Mouse (Mus musculus) cerebellum, adult 2 months (tissue): ENCODE results near the gene Vmn2r89. TPM values are rescaled to one million over a fixed set of nuclear protein-coding genes. Genes with fewer than 3 reads are reported as not detected.
"Not testable (repeated sequence)": the region's sequence is repeated elsewhere in the genome, so short reads cannot be mapped to it uniquely, and the experiment has no call there.

Experiments
- DNase-seq, 2 experiments: peaks; one replicate each; pipeline ENCODE4 v3.0.0; 2021
- H3K27ac ChIP-seq: fragments of 200-500 bp; 2 replicates; pipeline ENCODE4 v1.5.1; 2012; ENCODE audit warnings: low read length, control low read depth, inconsistent platforms; ENCODE audit not compliant: insufficient read depth
- H3K27me3 ChIP-seq: fragments of 200-500 bp; 2 replicates; pipeline ENCODE4 v1.6.1; 2012; ENCODE audit warnings: inconsistent platforms, mild to moderate bottlenecking, low read length, moderate library complexity; ENCODE audit not compliant: control insufficient read depth, insufficient read depth
- H3K4me1 ChIP-seq: fragments of 200-500 bp; 2 replicates; pipeline ENCODE4 v1.6.1; 2011; ENCODE audit warnings: low read length; ENCODE audit not compliant: control insufficient read depth, insufficient read depth
- H3K4me3 ChIP-seq: fragments of 200-500 bp; replicated peaks from 2 replicates; pipeline ENCODE3; 2011; ENCODE audit warnings: mild to moderate bottlenecking, low read depth, low read length, control low read depth; ENCODE audit not compliant: insufficient read depth
- CTCF ChIP-seq: fragments of 200-500 bp; IDR thresholded peaks from 2 replicates; pipeline ENCODE4 v1.5.1; 2011; ENCODE audit warnings: low read depth, mild to moderate bottlenecking, control low read depth, low read length, moderate library complexity, borderline replicate concordance; ENCODE audit not compliant: insufficient read depth
- POLR2A ChIP-seq: fragments of 200-500 bp; IDR thresholded peaks from 2 replicates; pipeline ENCODE4 v1.6.1; 2011; ENCODE audit warnings: low read length, control low read depth, borderline replicate concordance; ENCODE audit not compliant: insufficient read depth
- WGBS: fragments of 180-500 bp; shearing (Covaris S2); methylation state at CpG from one replicate; pipeline ENCODE4 v1.1.7; 2018; 5-methylcytosine and 5-hydroxymethylcytosine counted together
- polyA plus RNA-seq: library from polyadenylated mRNA; depleted of rRNA; stranded (reverse); fragments of >200 nt; gene quantifications from 2 replicates; pipeline ENCODE4 v1.2.3, GENCODE M21; 2012

Gene Vmn2r89
- polyA plus RNA-seq, 1 experiment, result not detected

DNA sequence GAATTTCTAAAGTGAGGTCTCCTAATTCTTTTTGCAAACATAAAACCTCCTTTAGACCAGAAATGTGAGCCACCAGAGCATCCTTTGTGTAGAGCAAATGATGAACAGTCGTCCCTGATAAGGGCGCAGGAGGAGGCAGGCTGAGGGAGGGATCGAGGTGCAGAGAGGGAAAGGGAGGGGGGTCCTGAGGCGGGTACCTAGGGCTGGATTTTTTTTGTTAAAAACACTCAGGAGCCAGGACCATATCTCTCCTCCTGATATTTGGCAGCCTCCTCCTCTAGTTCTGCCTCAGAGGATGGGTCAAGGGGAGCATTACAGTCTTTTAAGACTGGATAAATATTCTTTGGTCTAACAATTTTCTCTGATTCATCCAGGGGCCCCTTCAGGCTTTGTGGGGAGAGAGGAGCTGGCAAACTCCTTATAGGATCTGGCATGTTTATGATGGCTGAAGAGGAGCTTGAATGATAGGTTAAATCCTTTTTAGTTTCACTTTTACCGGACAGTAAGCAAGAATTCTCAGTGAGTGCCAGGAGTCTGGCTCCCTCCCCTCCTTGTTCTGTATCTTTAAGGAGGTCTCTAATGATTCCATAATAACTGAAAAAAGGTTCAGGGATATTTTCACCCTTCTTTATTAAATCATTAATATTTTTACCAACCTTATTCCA is 30.5 kb downstream of the Vmn2r89 start:
- TF ChIP-seq POLR2A (no peak), CTCF (no peak)
- Histone ChIP-seq H3K4me3 (no peak overlapping the region), H3K4me1 (no peaks in the 10 kb centered on the region), H3K27me3 (no peaks in the 10 kb centered on the region), H3K27ac (no peak overlapping the region)
- 79% methylated on average over 5 of the region's 5 CpGs for WGBS
- no peak for DNase-seq

DNA sequence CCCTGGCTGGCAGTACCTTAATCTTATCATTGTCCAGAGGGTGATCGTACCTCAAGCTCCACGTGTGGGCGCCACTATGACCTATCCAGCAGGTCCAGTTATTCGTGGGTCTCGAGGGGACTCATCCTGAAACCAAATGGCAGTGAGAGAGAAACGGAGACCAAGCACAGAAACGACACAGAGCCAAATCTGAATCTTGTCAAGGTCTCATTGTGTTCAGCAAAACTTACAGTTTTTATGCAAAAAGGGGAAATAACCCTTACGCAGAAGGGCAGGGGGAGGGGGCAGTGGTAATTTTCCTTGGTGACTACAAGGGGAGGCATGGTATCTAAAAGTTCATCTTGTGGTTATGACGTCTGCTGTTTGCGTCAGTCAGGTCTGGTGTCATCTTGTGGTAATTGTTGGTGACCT is 31.3 kb downstream of the Vmn2r89 start:
- WGBS, result 76% methylated on average over 10 of the region's 10 CpGs
- not testable (repeated sequence) for H3K4me1 ChIP-seq, DNase-seq, H3K27me3 ChIP-seq, H3K27ac ChIP-seq, H3K4me3 ChIP-seq

DNA sequence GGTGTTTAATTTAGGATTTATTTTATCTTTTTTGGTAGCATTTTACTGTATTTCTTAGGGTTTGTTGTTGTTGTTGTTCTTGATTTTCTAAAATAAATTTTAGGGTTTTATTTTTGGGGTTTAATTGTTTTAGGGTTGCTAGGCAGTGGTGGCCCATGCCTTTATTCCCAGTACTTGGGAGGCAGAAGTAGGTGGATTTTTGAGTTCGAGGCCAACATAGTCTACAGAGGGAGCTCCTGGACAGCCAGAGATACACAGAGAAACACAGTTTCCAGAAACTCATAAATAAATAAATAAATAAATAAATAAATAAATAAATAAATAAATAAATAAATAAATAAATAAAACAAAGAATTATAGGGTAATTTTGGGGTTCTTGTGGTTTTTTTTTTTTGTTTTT is 32.0 kb downstream of the Vmn2r89 start:
- no peak for DNase-seq
- Histone ChIP-seq H3K4me1 (no peaks in the 10 kb centered on the region), H3K4me3 (no peak overlapping the region), H3K27ac (no peak overlapping the region), H3K27me3 (no peaks in the 10 kb centered on the region)
- no peak for TF ChIP-seq CTCF
- TF ChIP-seq POLR2A, result no peak
- 96% methylated on average over 1 of the region's 1 CpGs for WGBS

DNA sequence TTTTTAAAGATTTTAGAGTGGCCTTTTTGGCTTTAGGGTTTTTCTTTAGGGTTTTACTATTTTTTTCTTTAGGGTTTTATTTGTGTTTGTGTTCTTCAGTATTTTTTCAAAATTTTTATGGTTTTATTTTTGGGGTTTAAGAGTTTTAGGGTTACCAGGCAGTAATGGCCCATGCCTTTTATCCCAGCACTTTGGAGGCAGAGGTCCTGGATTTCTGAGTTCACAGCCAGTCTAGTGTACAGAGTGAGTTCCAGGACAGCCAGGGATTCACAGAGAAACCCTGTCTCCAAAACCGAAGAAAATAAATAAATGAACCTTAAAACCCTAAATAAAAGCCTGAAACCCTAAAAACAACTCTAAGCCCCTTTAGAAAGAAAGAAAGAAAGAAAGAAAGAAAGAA is 34.5 kb downstream of the Vmn2r89 start:
- no peaks in the 10 kb centered on the region for H3K27me3 ChIP-seq
- DNase-seq, result no peak
- no peak overlapping the region for H3K27ac ChIP-seq
- TF ChIP-seq POLR2A, result no peak
- TF ChIP-seq CTCF, result no peak
- WGBS, result 84% methylated on average over 1 of the region's 1 CpGs
- no peak overlapping the region for H3K4me3 ChIP-seq
- H3K4me1 ChIP-seq, result no peaks in the 10 kb centered on the region

DNA sequence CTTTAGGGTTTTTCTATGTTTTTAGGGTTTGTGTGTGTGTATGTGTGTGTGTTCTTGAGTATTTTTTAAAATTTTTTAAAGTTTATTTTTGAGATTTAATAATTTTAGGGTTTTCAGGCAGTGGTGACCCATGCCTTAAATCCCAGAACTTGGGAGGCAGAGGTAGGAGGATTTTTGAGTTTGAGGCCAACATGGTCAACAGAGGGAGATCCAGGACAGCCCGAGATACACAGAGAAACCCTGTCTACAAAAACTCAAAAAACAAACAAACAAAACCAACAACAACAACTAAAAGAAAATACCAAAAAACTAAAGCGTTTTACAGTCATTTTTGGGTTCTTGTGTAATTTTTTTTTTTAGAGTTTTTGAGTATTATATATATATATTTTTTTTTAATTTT is 44.1 kb downstream of the Vmn2r89 start:
- H3K4me1 ChIP-seq, result no peaks in the 10 kb centered on the region
- TF ChIP-seq CTCF (no peak), POLR2A (no peak)
- H3K4me3 ChIP-seq, result no peak overlapping the region
- DNase-seq, result no peak
- H3K27ac ChIP-seq, result no peak overlapping the region
- WGBS, result 90% methylated on average over 2 of the region's 2 CpGs
- H3K27me3 ChIP-seq, result no peaks in the 10 kb centered on the region

DNA sequence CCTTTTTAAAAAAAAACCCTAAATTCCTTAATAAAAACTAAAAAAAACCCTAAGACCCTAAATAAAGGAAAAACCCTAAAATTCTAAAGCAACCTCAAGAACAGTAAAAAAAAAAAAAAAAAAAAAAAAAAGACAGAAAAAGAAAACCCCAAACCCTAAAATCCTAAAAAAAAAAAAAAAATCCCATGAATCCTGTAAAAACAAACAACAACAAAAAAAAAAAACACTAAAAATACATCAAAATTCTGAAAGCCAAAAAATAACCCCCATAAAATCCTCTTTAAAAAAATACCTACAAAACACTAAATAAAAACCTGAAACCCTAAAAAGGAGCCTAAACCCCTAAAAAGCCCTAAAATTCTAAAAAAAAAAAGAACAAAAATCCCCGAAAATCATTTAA is 45.3 kb downstream of the Vmn2r89 start:
- WGBS, result 98% methylated on average over 1 of the region's 1 CpGs
- no peak for DNase-seq
- Histone ChIP-seq H3K27me3 (no peaks in the 10 kb centered on the region), H3K4me1 (no peaks in the 10 kb centered on the region), H3K4me3 (no peak overlapping the region), H3K27ac (no peak overlapping the region)
- TF ChIP-seq POLR2A, result no peak
- TF ChIP-seq CTCF, result no peak

DNA sequence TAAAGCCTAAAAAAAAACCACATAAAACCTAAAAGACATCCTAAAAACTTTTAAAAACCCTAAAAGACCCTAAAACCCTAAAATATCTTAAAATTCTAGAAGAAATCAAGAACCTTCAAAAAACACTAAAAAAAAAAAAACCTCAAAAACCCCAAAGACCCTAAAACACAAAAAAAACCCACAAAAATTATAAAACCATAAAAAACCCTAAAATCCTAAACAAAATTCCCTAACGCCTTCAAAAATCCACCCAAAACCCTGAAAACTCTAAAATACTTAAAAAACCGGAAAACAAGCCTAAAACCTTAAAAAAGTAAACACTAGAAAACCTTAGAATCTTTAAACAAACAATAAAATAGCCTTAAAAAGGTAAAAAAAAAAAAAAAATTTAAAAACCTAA is 46.3 kb downstream of the Vmn2r89 start:
- DNase-seq, result no peak
- TF ChIP-seq POLR2A, result no peak
- TF ChIP-seq CTCF, result no peak
- Histone ChIP-seq H3K27ac (no peak overlapping the region), H3K4me3 (no peak overlapping the region), H3K27me3 (no peaks in the 10 kb centered on the region), H3K4me1 (no peaks in the 10 kb centered on the region)
- 83% methylated on average over 2 of the region's 2 CpGs for WGBS

DNA sequence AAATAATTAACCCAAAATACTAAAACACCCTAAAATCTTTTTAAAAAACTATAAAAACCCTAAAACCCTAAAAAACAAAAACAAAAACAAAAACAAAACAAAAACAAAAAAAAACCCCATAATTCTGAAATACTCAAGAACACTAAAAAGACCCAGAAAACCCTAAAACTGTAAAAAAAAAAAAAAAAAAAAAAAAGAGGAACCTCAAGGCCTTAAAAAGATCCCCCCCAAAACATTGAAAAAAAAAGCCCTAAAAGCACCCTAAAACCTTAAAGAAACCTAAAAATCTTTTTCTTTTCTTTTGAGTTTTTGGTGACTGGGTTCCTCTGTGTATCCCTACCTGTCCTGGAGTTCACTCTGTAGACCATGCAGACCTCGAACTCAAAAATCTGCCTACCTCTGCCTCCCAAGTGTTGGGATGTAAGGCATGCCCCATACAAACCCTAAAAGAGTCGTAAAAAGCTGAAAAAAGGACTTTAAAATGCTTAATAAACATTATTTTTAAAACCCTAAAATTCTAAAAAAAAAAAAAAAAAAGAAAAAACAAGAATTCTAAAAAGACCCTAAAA is 48.1 kb downstream of the Vmn2r89 start:
- TF ChIP-seq POLR2A (no peak), CTCF (no peak)
- Histone ChIP-seq H3K4me1 (no peaks in the 10 kb centered on the region), H3K27ac (no peak overlapping the region), H3K4me3 (no peak overlapping the region), H3K27me3 (no peaks in the 10 kb centered on the region)
- DNase-seq, result no peak
- 72% methylated on average over 2 of the region's 2 CpGs for WGBS
